Mouse (Mus musculus) heart, postnatal 0 days (tissue): ENCODE results near the gene Acyp1.

Experiments
- CTCF ChIP-seq: IDR thresholded peaks from 2 replicates; pipeline ENCODE4 v1.5.1; 2016; ENCODE audit warnings: antibody characterized with exemption, control low read depth, low read depth
- EP300 ChIP-seq: IDR thresholded peaks from 2 replicates; pipeline ENCODE4 v1.6.1; 2016; ENCODE audit warnings: antibody characterized with exemption, low read depth

- TF ChIP-seq CTCF, result no peak
- no peak for TF ChIP-seq EP300
These were observed 383 bp upstream of the Acyp1 start, which contains the start of gene Zc2hc1c for GRCm38 (mm10) chr12:85288486-85289156.
